18 mouse cellular contexts compared by ENCODE assay signal in the genomic region with DNA sequence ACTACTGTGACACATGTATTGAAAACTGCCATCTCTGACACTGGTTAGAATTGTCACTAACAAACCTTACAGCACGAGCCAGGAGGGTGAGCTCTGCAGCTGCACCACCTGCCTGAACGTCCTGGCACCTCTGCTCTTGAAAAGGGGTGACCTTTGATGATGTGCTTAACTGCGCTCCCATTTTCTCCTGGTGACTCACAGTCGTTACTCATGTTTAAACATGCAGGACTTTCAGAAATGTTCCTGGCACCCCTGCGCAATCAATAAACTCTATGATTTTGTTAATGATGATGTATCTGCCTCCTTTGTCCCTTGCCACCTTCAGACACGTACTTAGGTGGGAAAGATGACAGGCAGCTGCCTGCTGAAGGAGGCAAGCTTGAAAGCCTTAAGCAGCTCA.
DNase-seq lines count a peak whose midpoint lies in the region; ATAC-seq and TF ChIP-seq lines count a peak whose summit lies in the region.
"Had no signal": no experiment of that assay in that cellular context is flagged by ENCODE, and none has a peak within 500 bp of the region (broad histone marks: within the 10 kb centered on the region; RNA-seq: fewer than 3 reads in every experiment).

No protein-coding gene starts in this region.

- 0 out of 2 replicates have a peak, but pooled peaks have one; percentile 5 for ATAC-seq in hindbrain, embryonic 13.5 days (ENCODE audit: low FRiP score)
- ATAC-seq in hindbrain, embryonic 12.5 days (ENCODE audit: low FRiP score), result no peak
- ATAC-seq in stomach, postnatal 0 days (ENCODE audit: low FRiP score, low TSS enrichment), result peak; percentile 47; the same call in 1 of the 2 replicates
- ATAC-seq: forebrain, embryonic 13.5 days; forebrain, embryonic 15.5 days; forebrain, postnatal 0 days had no signal

- H3K27ac ChIP-seq in hindbrain, embryonic 13.5 days, result no peak overlapping the region
- no peak overlapping the region for H3K27ac ChIP-seq in hindbrain, embryonic 12.5 days
- H3K27ac ChIP-seq in stomach, postnatal 0 days (replicated peaks), result 0 out of 2 replicates have a peak overlapping the region, but pooled peaks have one; percentile 18
- H3K27ac ChIP-seq: embryonic facial prominence, embryonic 10.5 days; embryonic facial prominence, embryonic 12.5 days; forebrain, embryonic 13.5 days; forebrain, embryonic 15.5 days had no signal

- no peaks in the 10 kb centered on the region for H3K9me3 ChIP-seq in hindbrain, embryonic 13.5 days
- H3K9me3 ChIP-seq in hindbrain, embryonic 12.5 days (replicated peaks), result no peaks in the 10 kb centered on the region
- H3K9me3 ChIP-seq in stomach, postnatal 0 days (ENCODE audit: control insufficient read depth, low read length), result no peaks in the 10 kb centered on the region
- H3K9me3 ChIP-seq: embryonic facial prominence, embryonic 10.5 days; embryonic facial prominence, embryonic 12.5 days; forebrain, embryonic 13.5 days; forebrain, embryonic 15.5 days had no signal

- H3K27me3 ChIP-seq in hindbrain, embryonic 13.5 days, result no peaks in the 10 kb centered on the region
- H3K27me3 ChIP-seq in hindbrain, embryonic 12.5 days, result no peaks in the 10 kb centered on the region
- H3K27me3 ChIP-seq in stomach, postnatal 0 days (ENCODE audit: control insufficient read depth, insufficient read depth, low read length), result no peaks in the 10 kb centered on the region
- H3K27me3 ChIP-seq: embryonic facial prominence, embryonic 12.5 days; forebrain, embryonic 13.5 days; forebrain, embryonic 15.5 days had no signal

- no peak overlapping the region for H3K4me3 ChIP-seq in hindbrain, embryonic 13.5 days
- no peak overlapping the region for H3K4me3 ChIP-seq in hindbrain, embryonic 12.5 days
- no peak overlapping the region for H3K4me3 ChIP-seq in stomach, postnatal 0 days (ENCODE audit: low read depth, low read length)
- H3K4me3 ChIP-seq: embryonic facial prominence, embryonic 10.5 days; embryonic facial prominence, embryonic 12.5 days; forebrain, embryonic 13.5 days; forebrain, embryonic 15.5 days had no signal

- no peak for TF ChIP-seq EP300 in stomach, postnatal 0 days (optimal IDR thresholded peaks at IDR 0.05)

- H3K36me3 ChIP-seq in hindbrain, embryonic 13.5 days, result no peaks in the 10 kb centered on the region
- H3K36me3 ChIP-seq in hindbrain, embryonic 12.5 days, result no peaks in the 10 kb centered on the region
- H3K36me3 ChIP-seq in stomach, postnatal 0 days (ENCODE audit: control insufficient read depth, insufficient read depth, low read length), result no peaks in the 10 kb centered on the region
- H3K36me3 ChIP-seq: embryonic facial prominence, embryonic 10.5 days; embryonic facial prominence, embryonic 12.5 days; forebrain, embryonic 15.5 days had no signal

- WGBS in hindbrain, embryonic 13.5 days, result 69% methylated on average over 6 of the region's 6 CpGs
- 73% methylated on average over 6 of the region's 6 CpGs for WGBS in hindbrain, embryonic 12.5 days
- 47% methylated on average over 6 of the region's 6 CpGs for WGBS in stomach, postnatal 0 days

- DNase-seq in adrenal gland, adult 2 months, result peak; percentile 54
- DNase-seq in adrenal gland, postnatal 10 days, result no peak
- peak; percentile 15 for DNase-seq in adrenal gland, postnatal 25 days
- no peak for DNase-seq in stomach, postnatal 0 days (ENCODE audit: low spot score)
- DNase-seq in adipocyte (ENCODE audit: low spot score), result no peak
- DNase-seq in cerebellum, adult 9-11 months, result no peak
- DNase-seq: cerebellum, adult 11 months; cerebellum, adult 18-20 months; cerebellum, adult 8-10 months; cerebellum, postnatal 10 days; cerebellum, postnatal 25 days; forebrain, postnatal 0 days had no signal

- no peaks in the 10 kb centered on the region for H3K4me1 ChIP-seq in hindbrain, embryonic 13.5 days (replicated peaks)
- H3K4me1 ChIP-seq in hindbrain, embryonic 12.5 days, result no peaks in the 10 kb centered on the region
- H3K4me1 ChIP-seq in stomach, postnatal 0 days (replicated peaks; ENCODE audit: control insufficient read depth, insufficient read depth), result no peaks in the 10 kb centered on the region
- H3K4me1 ChIP-seq: embryonic facial prominence, embryonic 10.5 days; embryonic facial prominence, embryonic 12.5 days; forebrain, embryonic 13.5 days; forebrain, embryonic 15.5 days had no signal

- H3K4me2 ChIP-seq in hindbrain, embryonic 13.5 days, result no peak overlapping the region
- H3K4me2 ChIP-seq in hindbrain, embryonic 12.5 days (replicated peaks), result no peak overlapping the region
- H3K4me2 ChIP-seq in stomach, postnatal 0 days (replicated peaks; ENCODE audit: low read depth), result no peak overlapping the region
- H3K4me2 ChIP-seq: embryonic facial prominence, embryonic 12.5 days; forebrain, embryonic 13.5 days; forebrain, embryonic 15.5 days had no signal

- no peak overlapping the region for H3K9ac ChIP-seq in hindbrain, embryonic 13.5 days
- H3K9ac ChIP-seq in hindbrain, embryonic 12.5 days, result no peak overlapping the region
- H3K9ac ChIP-seq in stomach, postnatal 0 days (ENCODE audit: low read length), result no peak overlapping the region
- H3K9ac ChIP-seq: embryonic facial prominence, embryonic 12.5 days; forebrain, embryonic 13.5 days; forebrain, embryonic 15.5 days; forebrain, postnatal 0 days had no signal

- TF ChIP-seq CTCF in stomach, postnatal 0 days (IDR thresholded peaks at IDR 0.05; ENCODE audit: low read depth), result no peak

Comparison
In these comparisons a context has a peak if more than half of its experiments do, and no peak if none do; other contexts are left out.
1. DNase-seq: peak in adrenal gland, adult 2 months (single experiment) and adrenal gland, postnatal 25 days (single experiment); none in adrenal gland, postnatal 10 days (single experiment), stomach, postnatal 0 days (single experiment), adipocyte (single experiment) and cerebellum, adult 9-11 months (single experiment).